Mouse (Mus musculus) fat pad, adult 2 months (tissue): ENCODE results near the gene Gnl3l.

Source experiments
- DNase-seq: peaks from one replicate; pipeline ENCODE4 v3.0.0-alpha.2; 2011; ENCODE audit warnings: low read depth, low spot score; ENCODE audit errors: extremely low read depth

Gnl3l gene

GRCm38 (mm10) chrX:150960702-150961101, 56.4 kb downstream of the Gnl3l start:
- DNase-seq = no peak

GRCm38 (mm10) chrX:150956522-150957300, 60.4 kb downstream of the Gnl3l start:
- DNase-seq = no peak

GRCm38 (mm10) chrX:150956016-150956415, 61.1 kb downstream of the Gnl3l start:
- DNase-seq = no peak

GRCm38 (mm10) chrX:150955441-150955840, 61.7 kb downstream of the Gnl3l start:
- DNase-seq = no peak

GRCm38 (mm10) chrX:150954721-150955120, 62.4 kb downstream of the Gnl3l start:
- no peak for DNase-seq
